Mouse (Mus musculus) G1E-ER4 (cell line): Measurements from ENCODE around the gene Ckmt2. TPM values are rescaled to one million over a fixed set of nuclear protein-coding genes. Genes with fewer than 3 reads are reported as not detected.

Source experiments
- GATA1 ChIP-seq: IDR thresholded peaks from one replicate; pipeline ENCODE4 v1.8.0; 2012; ENCODE audit warnings: low read length, inconsistent platforms
- polyA plus RNA-seq: library from polyadenylated mRNA; stranded (reverse); fragments of >175 nt; gene quantifications from 2 replicates; pipeline ENCODE4 v1.2.3, GENCODE M21; 2012

Gene Ckmt2
- polyA plus RNA-seq, result not detected in 2 replicates

DNA sequence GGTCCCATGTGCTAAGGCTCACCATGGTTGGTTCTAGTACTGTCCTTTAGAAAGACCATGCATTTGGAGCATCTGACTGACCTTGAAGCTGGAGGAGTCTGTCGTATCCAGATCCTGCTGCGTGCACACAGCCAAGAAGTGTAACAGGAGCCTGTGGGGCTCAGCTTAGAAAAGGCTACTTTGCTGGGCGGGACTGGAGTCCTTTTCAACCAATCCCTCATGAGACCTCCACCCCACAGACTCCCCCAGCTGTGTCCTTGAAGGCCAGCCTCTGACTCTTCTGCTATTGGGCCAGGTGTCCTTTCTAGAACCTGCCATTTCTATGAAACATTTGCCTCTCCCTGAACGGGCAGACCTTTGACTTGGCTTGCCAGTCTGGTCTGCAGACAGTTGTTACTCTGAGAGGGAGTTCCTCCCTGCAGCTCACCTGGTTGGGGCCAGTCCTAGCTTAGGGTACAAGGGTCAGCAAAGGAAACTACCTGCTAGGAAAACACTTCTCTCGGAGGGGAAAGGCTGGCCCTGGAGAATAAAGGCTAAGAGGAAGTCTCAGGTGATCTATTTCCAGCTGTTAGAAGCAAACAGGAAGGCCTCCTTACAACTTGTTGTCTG lies at the start of gene Ckmt2:
Gene Ckmt2 (minus strand): TSS at position 145 of the 609 bp plus-strand sequence.
- no peak for TF ChIP-seq GATA1

DNA sequence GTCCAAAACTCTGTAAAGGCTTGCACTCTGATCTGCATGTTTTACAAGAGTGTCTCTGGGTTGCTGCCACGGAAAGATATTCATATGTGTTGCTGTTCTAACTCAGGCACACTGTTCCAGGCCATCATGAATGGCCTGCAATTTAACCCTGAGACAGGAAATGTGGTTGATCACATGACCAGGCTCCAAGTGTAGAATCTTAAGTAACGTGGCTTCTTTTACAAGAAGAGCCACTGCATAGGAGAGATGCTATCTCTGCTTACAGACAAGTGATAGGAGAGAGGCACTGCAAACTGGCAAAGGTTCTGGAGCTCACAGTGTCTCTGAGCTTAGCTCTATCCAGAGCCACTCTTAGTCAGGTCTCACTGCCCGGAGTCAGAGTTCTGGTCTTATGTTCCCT lies 44.3 kb upstream of the Ckmt2 start:
- TF ChIP-seq GATA1, result peak; percentile 21

DNA sequence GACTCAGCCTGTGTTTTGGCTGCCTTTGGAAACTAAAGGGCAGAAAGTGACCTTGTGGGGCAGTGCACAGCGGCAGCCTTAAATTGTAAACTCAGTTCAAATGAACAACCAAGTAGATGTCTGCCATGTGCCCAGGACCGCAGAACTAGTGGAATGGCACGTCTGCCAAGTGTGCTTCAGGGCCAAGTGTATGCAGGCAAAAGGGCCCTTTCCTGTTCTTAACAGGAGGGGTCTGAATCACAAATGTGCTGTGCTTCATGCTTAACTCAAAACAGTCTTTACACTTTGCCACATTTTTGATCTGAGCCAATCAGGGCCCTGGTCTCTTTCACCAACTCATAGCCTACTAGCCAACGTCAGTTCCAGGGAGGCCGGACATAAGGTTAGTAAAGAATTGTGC lies 42.1 kb upstream of the Ckmt2 start:
- no peak for TF ChIP-seq GATA1

DNA sequence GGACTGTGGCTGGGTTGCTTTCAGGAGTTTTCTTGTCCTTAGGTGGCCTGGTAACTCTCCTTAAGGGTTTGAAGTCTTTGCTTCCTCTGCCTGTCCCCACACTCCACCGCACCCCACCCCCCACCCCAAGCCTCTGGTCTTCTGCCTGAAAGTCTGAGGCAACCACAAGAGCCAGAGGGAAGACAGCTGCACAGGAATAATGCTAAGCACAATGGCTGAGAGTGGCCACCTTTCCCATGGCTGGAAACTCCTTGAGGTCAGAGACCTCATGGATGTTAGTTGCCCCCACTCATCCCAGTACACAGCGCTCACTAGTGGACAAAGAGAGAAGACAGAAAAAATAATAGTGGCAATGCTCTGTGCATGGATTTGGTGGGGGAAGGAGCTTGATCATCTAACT lies 41.1 kb upstream of the Ckmt2 start:
- TF ChIP-seq GATA1, result no peak

DNA sequence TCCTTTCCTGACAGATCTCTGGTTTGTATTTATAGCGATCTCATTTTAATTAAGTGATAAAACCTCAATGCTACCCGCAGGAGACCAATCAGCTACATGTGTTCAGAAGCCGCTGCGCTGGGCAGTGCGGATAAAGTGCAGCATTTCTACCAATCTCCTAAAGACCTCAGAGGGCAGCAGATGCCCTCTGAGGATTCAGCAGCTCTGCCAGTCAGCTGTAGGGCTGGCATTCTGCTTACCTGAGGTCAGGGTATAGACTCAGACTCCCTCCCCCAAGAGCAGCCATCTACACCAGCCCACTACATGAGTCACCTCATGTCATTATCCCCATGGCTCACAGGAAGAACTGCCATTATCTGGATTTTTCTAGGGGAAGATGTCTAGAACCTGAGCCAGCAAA lies 39.6 kb upstream of the Ckmt2 start:
- TF ChIP-seq GATA1, result no peak

DNA sequence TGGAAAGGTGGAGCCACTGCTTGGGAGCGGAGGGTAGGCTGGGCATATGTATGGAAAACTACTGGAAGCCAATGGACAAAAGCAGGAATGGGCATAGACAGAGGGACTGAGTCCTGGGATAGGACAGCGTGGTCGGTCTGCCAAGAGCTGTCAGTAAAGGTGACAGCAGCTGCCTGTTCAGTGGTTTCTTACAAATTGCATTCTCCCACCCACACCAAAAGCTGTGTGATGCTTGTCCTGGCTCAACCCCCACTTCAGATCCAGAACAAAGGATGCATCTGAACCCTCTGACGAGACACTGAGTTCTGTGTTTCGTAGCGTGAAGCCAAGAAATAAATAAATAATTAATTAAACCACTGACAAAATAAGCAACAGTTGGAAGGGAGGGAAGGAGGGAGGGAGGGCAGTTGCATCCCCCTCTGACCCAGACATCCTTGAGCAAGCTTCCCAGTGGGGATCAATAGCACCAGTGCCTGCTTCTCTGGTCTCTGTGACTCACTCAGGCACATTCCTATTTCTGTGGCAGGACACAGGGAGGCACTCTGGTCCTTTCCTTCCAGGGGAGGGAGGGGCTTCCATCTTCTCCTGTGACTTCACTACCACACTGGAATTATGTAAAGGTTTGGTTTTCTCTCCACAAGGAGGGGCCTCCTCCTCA lies 39.0 kb upstream of the Ckmt2 start:
- TF ChIP-seq GATA1, result no peak

DNA sequence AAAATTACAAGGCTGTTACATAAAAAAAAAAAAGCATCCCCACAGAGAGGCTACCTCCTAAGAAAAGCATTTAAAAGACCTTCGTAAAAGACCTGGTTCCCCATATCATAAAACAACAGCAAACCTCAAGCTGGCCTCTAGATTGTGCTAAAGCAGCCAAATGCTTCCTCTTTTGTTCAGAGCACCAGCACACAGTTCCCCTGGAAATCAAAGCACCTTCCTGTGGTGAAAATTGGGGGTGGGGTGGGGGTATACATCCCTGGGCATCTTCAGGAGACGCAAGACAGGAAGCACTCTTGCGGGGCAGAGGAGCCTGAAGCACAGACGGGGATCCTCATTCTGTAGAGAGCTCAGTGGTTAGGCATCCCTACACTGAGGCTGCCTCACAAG lies 38.5 kb upstream of the Ckmt2 start:
- no peak for TF ChIP-seq GATA1

DNA sequence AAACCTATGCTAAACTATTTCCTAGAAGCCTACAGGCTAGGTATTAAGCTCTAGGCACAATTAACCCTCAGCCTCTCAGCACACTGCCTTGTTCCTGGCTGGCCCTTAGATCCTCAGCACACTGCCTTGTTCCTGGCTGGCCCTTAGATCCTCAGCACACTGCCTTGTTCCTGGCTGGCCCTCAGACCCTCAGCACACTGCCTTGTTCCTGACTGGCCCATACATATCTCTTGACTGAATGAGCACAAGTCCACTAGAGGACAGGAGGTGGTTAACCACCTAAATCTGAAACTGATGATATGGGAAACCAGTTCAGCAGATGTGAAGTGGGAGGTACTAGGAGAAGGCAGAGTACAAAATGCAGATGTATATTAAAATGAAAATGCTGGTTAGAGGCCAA lies 35.0 kb upstream of the Ckmt2 start:
- no peak for TF ChIP-seq GATA1

DNA sequence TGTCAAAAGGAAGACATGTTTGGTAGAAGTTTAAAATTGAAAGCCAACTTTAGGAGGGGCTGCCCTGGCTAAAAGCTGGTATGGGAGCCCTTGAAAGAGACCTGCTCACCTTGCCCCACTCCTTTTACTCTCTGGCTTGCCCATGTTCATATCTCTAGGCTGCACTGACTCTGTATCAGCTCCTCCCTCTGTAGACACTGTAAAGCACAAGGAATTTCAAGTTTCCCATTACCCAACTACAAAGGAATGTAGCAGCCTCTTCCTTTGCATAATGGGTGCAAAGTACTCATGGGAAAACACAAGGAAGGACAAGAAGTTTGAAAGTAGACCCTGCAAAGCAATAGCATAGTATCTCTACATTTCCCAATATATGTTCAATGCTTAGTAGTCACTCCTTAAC lies 34.5 kb upstream of the Ckmt2 start:
- no peak for TF ChIP-seq GATA1

DNA sequence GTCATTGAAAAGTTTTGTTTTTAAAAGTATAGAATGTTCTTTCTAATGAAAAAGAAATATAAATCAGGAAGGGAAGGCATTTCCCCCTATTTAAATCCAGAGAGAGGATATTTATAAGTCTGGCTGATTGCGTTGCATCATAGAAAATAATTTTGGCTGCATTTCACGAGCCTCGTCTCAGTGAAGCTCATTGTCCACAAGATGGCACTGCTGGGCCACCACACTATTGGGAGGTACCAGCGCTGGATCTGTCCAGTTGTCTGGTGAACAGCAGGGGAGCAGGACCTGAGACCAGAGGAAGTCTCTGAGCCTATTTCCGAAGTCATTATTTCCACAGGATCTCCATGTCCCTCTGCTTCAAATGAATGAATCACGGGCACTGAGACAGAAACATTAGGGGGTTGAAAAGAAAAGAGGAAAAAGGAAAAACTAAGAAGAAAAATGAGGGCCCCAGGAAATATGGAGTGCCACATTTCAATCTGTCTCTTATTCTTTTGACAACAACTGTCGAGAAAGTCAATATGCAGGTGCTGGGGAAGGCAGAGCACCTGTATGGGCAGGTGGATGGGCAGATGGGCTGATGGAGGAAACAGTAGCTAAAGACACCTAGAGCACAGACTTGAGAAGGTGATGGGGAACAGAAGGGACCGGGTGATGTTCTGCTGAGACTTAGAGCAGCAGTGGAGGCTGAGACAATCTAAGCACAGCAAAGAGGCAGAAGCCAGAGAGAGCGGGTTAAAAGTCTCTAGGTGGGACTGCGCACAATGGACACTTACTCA lies 31.7 kb upstream of the Ckmt2 start:
- TF ChIP-seq GATA1, result no peak

DNA sequence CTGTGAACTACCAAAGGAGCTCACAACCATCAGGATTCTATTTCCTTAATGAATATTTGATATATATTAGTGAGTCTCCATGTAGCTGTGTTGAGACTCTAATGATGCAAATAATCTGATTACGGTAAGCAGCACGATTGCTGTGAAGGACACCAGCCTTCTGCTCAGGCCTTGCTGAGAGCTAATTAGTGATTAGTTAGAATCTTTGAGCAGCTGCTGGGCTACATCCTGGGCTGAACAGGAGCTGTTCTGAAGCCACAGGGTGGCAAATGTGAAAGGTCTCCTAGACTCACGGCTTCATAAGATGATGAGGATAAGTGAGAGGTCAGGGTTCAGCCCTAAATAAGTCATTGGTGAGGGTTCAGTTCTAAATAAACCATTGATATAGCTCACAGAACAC lies 29.7 kb upstream of the Ckmt2 start:
- TF ChIP-seq GATA1, result no peak

DNA sequence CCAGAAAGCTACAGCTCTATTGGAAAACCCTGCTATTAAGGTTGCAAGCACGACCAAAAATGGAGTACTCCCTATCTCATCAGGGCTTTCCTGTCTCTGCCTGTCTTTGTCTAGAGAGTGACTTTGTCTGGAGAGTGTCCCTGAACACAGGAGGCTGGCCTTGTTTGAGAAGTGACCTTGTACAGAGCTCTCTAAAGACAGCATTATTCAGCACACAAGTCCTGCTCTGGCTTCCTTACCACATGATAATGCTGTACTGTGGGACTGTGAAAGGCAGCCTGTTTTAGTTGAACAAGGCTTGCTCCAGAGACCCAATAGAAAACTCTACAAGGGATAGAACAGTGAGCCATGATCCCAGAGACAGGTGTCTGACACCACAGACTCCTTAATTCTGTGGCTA lies 19.8 kb upstream of the Ckmt2 start:
- TF ChIP-seq GATA1, result no peak

DNA sequence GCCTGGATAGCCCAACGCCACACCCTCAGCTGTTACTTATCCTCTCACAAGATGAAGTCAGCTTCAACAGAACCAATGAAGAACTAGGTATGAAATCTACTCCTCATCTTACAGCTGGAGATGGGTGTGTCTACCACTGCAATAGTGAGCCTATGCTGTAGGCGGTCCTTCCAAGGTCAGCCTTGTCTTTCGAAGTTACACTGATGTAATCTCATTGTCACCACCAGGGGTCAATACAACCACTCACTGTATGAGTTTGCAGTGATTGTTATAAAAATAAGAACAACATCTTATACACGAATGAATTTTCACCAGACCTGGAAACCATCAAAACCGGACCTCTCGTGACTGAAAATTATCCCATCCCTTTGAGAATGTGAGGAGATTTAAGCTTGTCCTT lies 16.4 kb upstream of the Ckmt2 start:
- no peak for TF ChIP-seq GATA1

DNA sequence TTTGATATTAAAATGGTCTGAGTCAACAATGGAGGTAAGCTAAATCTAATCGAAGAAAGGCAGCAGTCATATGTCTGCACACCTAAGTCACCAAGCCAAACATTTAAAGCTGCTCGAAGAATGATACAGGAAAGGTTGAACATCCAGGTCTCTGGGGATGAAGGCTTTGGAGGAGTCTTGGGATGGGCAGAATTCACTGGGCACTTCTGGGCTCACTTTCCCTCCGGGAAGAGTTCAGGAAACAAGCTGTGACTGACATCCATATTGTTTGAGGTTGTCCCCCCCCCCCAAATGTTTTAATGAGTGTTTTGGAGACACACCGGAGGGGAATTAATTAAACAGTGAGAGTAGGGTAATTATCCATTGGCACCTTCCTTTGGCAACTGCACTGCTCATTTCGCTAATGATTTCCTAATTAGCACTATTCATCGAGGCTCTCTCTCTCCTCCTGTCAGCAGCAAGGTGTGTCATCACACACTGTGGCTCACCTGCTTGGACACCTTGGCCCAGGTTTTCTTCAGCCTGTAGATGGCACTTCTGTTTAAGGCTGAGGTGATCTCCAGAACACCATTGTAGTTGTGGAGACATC lies 13.4 kb upstream of the Ckmt2 start:
- TF ChIP-seq GATA1, result no peak

DNA sequence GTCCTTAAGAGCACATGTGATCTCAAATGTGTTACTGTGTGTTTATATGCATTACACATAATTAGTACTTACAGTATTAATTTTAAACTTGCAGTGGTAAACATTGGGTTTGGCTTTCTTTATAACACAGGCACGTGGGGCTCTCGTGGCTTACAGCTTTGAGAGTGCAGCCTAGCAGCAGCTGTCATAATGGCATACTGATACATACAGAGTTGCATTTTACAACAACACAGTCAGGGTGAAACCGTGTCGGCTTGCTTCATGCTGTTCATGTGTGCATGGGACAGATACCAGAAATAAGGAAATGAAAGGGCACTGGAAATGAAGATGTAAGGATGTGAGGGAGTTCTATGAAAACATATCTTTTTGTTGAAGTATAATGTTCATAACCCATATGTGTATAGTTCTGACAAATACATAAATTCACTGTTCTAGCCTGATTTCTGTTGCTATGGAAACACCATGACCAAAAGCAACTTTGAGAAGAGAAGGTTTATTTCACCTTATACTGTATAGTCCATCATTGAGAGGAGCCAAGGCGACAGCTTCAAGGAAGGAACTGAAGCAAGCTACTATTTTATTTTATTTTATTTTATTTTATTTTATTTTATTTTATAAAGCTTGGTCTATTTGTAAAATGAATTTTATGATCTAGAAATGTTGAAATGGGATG lies 8.2 kb upstream of the Ckmt2 start:
- TF ChIP-seq GATA1, result no peak
